Mouse (Mus musculus): ENCODE measurements at regions not wholly inside any gene's neighbourhood (a gene's known extent, or its start where the extent isn't known, plus 50 kb on each side); places are given as distances from the start of the nearest gene placed in this dataset.

DNA sequence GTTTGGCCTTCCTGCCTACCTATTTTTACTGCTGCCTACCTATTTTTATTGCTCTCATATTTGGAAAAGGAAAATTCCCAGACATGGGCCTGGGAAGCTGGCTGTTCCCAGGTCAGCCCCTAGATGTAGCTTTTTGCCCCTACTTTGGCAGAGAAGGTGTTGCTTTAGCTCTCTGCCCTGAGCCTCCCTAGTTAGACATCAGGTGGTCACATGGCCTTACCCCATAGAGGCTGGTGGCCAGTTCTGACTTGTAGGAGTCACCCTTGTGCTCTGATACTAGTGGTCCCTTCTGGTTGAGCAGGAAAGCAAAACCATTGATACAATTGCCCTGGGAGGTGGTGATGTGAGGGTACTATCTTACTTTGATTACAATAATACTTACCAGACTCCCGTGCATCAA, 208.2 kb downstream of the Ttc32 start:
- no peak overlapping the region for H3K4me2 ChIP-seq (ENCODE audit: low read depth, low read length, poor library complexity, severe bottlenecking)
- H3K4me3 ChIP-seq (ENCODE audit: low read depth, low read length): no peak overlapping the region
- H3K36me3 ChIP-seq (ENCODE audit: insufficient read depth, low read length): no peaks in the 10 kb centered on the region
- no peaks in the 10 kb centered on the region for H3K9me3 ChIP-seq (ENCODE audit: low read length)
- 83% methylated on average over 1 of the region's 1 CpGs for WGBS
- H3K9ac ChIP-seq (replicated peaks; ENCODE audit: low read length, poor library complexity, severe bottlenecking): no peak overlapping the region
- H3K4me1 ChIP-seq (ENCODE audit: insufficient read depth, low read length): no peaks in the 10 kb centered on the region
- no peak for TF ChIP-seq CTCF (IDR thresholded peaks at IDR 0.05)
- H3K27ac ChIP-seq (ENCODE audit: low read depth, low read length): no peak overlapping the region
- no peak for ATAC-seq (ENCODE audit: low FRiP score)
- no peaks in the 10 kb centered on the region for H3K27me3 ChIP-seq (ENCODE audit: insufficient read depth, low read length)
- DNase-seq (ENCODE audit: low spot score): no peak

DNA sequence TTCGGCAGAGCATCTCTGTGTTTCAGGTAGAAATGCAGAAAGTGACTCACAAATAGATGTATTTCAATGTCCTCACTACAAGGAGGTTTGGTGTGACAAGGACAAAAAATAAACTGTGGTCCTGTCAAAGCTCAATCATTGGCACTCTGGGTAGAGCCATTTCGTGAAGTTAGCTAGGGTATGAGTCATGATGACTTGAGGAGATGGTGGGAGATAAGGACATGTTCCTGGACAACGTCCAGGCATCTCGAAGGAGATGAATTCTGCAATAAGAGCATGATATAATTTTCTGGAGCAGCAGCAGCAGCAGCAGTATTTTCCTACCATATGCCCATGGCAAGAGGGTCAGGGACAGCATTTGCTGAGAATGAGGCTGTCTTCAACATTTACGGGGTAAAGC, 217.7 kb downstream of the Ttc32 start:
- no peak for DNase-seq (ENCODE audit: low spot score)
- ATAC-seq (ENCODE audit: low FRiP score): no peak

DNA sequence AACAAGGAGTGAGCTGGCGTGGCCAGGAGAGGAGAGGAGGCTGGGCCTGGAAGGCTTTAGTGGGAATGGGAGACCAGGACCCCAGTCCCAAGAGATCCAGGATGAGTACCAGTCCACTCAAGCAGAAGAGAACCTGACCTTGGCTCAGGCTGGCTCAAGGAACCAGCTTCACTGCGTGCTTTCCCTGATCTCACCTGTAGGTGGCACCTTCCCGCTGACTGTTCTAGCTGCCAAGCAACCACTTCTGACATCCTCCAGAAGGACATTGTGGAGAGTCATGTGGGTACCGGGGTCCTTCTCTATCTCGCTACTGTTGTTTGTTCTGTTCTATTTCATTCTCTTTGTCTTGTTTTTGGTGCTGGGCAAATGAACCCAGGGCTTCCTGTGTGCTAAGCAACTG, 222.0 kb downstream of the Ttc32 start:
- no peaks in the 10 kb centered on the region for H3K27me3 ChIP-seq (ENCODE audit: insufficient read depth, low read length)
- H3K4me1 ChIP-seq (ENCODE audit: insufficient read depth, low read length): no peaks in the 10 kb centered on the region
- peak; percentile 37 for DNase-seq (ENCODE audit: low spot score)
- no peak overlapping the region for H3K4me2 ChIP-seq (ENCODE audit: low read depth, low read length, poor library complexity, severe bottlenecking)
- H3K4me3 ChIP-seq (ENCODE audit: low read depth, low read length): no peak overlapping the region
- no peaks in the 10 kb centered on the region for H3K9me3 ChIP-seq (ENCODE audit: low read length)
- peak; percentile 61 for TF ChIP-seq CTCF (IDR thresholded peaks at IDR 0.05)
- ATAC-seq (ENCODE audit: low FRiP score): no peak
- 30% methylated on average over 5 of the region's 5 CpGs for WGBS
- H3K9ac ChIP-seq (replicated peaks; ENCODE audit: low read length, poor library complexity, severe bottlenecking): no peak overlapping the region
- H3K27ac ChIP-seq (ENCODE audit: low read depth, low read length): no peak overlapping the region
- no peaks in the 10 kb centered on the region for H3K36me3 ChIP-seq (ENCODE audit: insufficient read depth, low read length)

More for the DNA sequence above, 217.7 kb downstream of the Ttc32 start:
- no peak overlapping the region for H3K4me2 ChIP-seq (ENCODE audit: low read depth, low read length, poor library complexity, severe bottlenecking)
- H3K9me3 ChIP-seq (ENCODE audit: low read length): no peaks in the 10 kb centered on the region
- no peaks in the 10 kb centered on the region for H3K4me1 ChIP-seq (ENCODE audit: insufficient read depth, low read length)
- no peaks in the 10 kb centered on the region for H3K36me3 ChIP-seq (ENCODE audit: insufficient read depth, low read length)
- no peaks in the 10 kb centered on the region for H3K27me3 ChIP-seq (ENCODE audit: insufficient read depth, low read length)
- H3K9ac ChIP-seq (replicated peaks; ENCODE audit: low read length, poor library complexity, severe bottlenecking): no peak overlapping the region
- no peak overlapping the region for H3K27ac ChIP-seq (ENCODE audit: low read depth, low read length)
- H3K4me3 ChIP-seq (ENCODE audit: low read depth, low read length): no peak overlapping the region
- TF ChIP-seq CTCF (IDR thresholded peaks at IDR 0.05): no peak
- WGBS: 82% methylated on average over 5 of the region's 5 CpGs

DNA sequence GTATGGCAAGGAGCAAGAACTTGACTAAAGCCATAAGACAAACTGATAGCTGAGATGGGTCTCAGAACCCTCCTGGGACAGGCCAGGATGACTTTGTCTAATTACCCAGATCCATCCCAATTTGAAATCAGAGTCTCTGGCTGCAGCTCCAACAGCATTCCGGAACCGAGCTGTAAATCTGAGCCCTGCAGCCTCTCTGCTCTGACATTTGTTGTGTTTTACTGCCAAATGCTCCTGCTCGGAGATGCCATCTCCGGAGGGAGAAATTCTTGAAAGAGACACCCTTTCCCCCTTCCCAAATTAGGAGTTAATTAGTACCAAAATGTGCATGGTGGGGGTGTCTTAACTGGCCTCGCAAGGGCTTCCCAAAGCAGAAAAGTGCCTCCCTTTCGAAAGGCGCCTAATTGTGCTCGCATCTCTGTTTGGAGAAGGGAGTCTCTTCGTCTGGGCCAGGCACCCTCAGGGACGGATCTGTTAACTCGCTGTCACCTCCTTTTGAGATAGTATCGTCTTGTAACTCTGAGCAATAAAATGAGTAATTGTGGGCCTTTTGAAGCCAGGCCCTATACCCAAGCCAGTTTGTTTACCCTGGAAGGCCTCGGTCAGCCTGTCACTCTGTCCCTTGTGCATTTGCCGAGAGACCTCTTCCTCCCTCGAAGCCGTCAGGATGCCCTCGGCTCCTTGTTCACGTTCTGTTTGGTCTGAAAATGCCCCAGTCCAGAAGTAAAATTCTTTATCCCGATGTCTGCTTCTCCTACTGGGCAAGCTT, 223.7 kb downstream of the Ttc32 start:
- TF ChIP-seq CTCF (IDR thresholded peaks at IDR 0.05): no peak
- H3K27ac ChIP-seq (ENCODE audit: low read depth, low read length): no peak overlapping the region
- 68% methylated on average over 19 of the region's 19 CpGs for WGBS
- no peak overlapping the region for H3K4me2 ChIP-seq (ENCODE audit: low read depth, low read length, poor library complexity, severe bottlenecking)
- no peaks in the 10 kb centered on the region for H3K4me1 ChIP-seq (ENCODE audit: insufficient read depth, low read length)
- no peaks in the 10 kb centered on the region for H3K9me3 ChIP-seq (ENCODE audit: low read length)
- DNase-seq (ENCODE audit: low spot score): no peak
- no peaks in the 10 kb centered on the region for H3K36me3 ChIP-seq (ENCODE audit: insufficient read depth, low read length)
- H3K9ac ChIP-seq (replicated peaks; ENCODE audit: low read length, poor library complexity, severe bottlenecking): no peak overlapping the region
- no peaks in the 10 kb centered on the region for H3K27me3 ChIP-seq (ENCODE audit: insufficient read depth, low read length)
- H3K4me3 ChIP-seq (ENCODE audit: low read depth, low read length): no peak overlapping the region
- ATAC-seq (ENCODE audit: low FRiP score): no peak

DNA sequence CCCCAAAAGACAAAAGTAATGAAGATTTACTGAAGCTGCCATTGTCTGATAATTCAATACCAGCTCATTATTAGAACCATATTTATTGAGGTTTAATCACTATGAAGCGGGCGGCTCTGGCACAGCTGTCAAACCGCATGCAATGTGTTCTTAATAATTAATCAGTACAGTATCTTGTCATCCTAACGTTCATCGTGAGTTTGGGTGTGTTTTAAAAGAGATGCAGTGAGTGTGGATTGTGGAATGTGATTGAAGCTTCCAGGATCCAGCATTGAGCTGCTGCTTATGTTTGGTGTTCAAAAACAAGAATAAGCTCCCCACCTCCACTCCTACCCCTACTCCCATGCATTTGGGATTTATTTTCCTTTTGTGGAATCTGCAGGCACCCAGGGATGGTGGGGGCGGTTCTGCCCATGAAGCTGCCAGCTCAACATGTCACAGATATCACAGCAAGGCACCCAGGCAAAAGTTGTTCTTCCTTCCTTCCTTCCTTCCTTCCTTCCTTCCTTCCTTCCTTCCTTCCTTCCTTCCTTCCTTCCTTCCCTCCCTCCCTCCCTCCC, 224.6 kb downstream of the Ttc32 start:
- Histone ChIP-seq H3K4me2 (ENCODE audit: low read depth, low read length, poor library complexity, severe bottlenecking) (no peak overlapping the region), H3K36me3 (ENCODE audit: insufficient read depth, low read length) (no peaks in the 10 kb centered on the region), H3K9me3 (ENCODE audit: low read length) (no peaks in the 10 kb centered on the region), H3K27me3 (ENCODE audit: insufficient read depth, low read length) (no peaks in the 10 kb centered on the region), H3K4me1 (ENCODE audit: insufficient read depth, low read length) (no peaks in the 10 kb centered on the region), H3K9ac (replicated peaks; ENCODE audit: low read length, poor library complexity, severe bottlenecking) (no peak overlapping the region), H3K27ac (ENCODE audit: low read depth, low read length) (no peak overlapping the region), H3K4me3 (ENCODE audit: low read depth, low read length) (no peak overlapping the region)
- ATAC-seq (ENCODE audit: low FRiP score) (no peak; the same call in 1 of the 2 replicates), DNase-seq (ENCODE audit: low spot score) (no peak)
- no peak for TF ChIP-seq CTCF (IDR thresholded peaks at IDR 0.05)
- WGBS: 52% methylated on average over 6 of the region's 6 CpGs

DNA sequence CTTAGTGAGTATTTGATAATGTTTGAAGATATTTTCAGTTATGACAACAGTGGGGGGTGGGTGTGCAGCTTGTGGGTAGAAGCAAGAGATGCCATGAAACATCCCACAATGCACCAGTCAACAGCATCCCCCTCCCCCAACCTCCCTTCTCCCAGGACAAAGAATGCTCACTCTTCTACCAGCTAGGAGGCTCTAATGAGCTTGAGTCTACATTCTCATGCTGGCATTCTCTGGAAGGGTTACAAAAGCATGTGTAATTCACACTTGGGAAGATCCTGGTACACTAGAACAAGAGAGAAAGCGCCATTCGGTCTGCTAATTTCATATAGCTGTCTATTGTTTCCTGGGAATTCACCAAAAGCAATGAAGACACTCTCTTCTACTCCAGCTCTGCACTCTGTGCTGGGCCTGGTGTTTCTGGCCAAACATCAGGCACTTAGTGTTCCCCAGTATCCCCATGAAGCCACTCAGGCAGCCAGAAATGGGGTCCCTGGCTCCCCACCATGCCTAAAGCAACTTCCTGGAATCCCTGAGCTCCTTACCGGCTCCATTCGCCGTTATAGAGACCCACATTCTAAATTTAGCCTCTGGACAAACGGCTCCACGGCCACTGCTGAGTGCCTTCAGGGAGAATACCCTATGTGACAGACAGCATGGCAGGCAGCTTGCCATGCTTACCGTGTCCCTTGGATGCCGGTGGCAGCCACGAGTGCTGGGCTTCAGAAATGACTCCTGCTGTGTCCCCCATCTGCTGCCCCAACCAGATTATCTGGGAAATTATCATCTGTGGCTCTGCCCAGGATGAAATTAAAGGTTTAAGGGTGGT, 226.1 kb downstream of the Ttc32 start:
- DNase-seq (ENCODE audit: low spot score): no peak
- ATAC-seq (ENCODE audit: low FRiP score): no peak
- H3K4me3 ChIP-seq (ENCODE audit: low read depth, low read length): no peak overlapping the region
- H3K36me3 ChIP-seq (ENCODE audit: insufficient read depth, low read length): no peaks in the 10 kb centered on the region
- no peaks in the 10 kb centered on the region for H3K9me3 ChIP-seq (ENCODE audit: low read length)
- TF ChIP-seq CTCF (IDR thresholded peaks at IDR 0.05): no peak
- no peak overlapping the region for H3K9ac ChIP-seq (replicated peaks; ENCODE audit: low read length, poor library complexity, severe bottlenecking)
- H3K27ac ChIP-seq (ENCODE audit: low read depth, low read length): no peak overlapping the region
- H3K4me2 ChIP-seq (ENCODE audit: low read depth, low read length, poor library complexity, severe bottlenecking): no peak overlapping the region
- H3K4me1 ChIP-seq (ENCODE audit: insufficient read depth, low read length): no peaks in the 10 kb centered on the region
- H3K27me3 ChIP-seq (ENCODE audit: insufficient read depth, low read length): no peaks in the 10 kb centered on the region
- WGBS: 64% methylated on average over 10 of the region's 10 CpGs
